ENCODE assay signal across 8 mouse cellular contexts in genomic region chr11:97406094-97406951, GRCm38 (mm10). TPM values are rescaled to one million over a fixed set of nuclear protein-coding genes. Genes with fewer than 3 reads are reported as not detected.
DNase-seq lines count a peak whose midpoint lies in the region; ATAC-seq and TF ChIP-seq lines count a peak whose summit lies in the region.

No protein-coding gene starts in this region.

- no peak for TF ChIP-seq CTCF in liver, postnatal 0 days (IDR thresholded peaks at IDR 0.05; ENCODE audit: low read depth)

- no peaks in the 10 kb centered on the region for H3K9me3 ChIP-seq in midbrain, embryonic 12.5 days
- H3K9me3 ChIP-seq in midbrain, embryonic 11.5 days (ENCODE audit: control insufficient read depth, low read length): no peaks in the 10 kb centered on the region
- H3K9me3 ChIP-seq in forebrain, embryonic 16.5 days (ENCODE audit: control insufficient read depth, low read length): no peaks in the 10 kb centered on the region
- H3K9me3 ChIP-seq in hindbrain, embryonic 16.5 days (ENCODE audit: control insufficient read depth, low read length): no peaks in the 10 kb centered on the region
- no peaks in the 10 kb centered on the region for H3K9me3 ChIP-seq in liver, postnatal 0 days (ENCODE audit: low read length)

- peaks cover 36% of the 10 kb centered on the region for H3K4me1 ChIP-seq in midbrain, embryonic 12.5 days
- H3K4me1 ChIP-seq in midbrain, embryonic 11.5 days (ENCODE audit: control insufficient read depth, insufficient read depth, low read length): peaks cover 14% of the 10 kb centered on the region
- peaks cover 27% of the 10 kb centered on the region for H3K4me1 ChIP-seq in forebrain, embryonic 16.5 days (replicated peaks; ENCODE audit: control insufficient read depth, insufficient read depth, low read length)
- peaks cover 32% of the 10 kb centered on the region for H3K4me1 ChIP-seq in hindbrain, embryonic 16.5 days (ENCODE audit: control insufficient read depth, insufficient read depth, low read depth, low read length)
- peaks cover 31% of the 10 kb centered on the region for H3K4me1 ChIP-seq in liver, postnatal 0 days (ENCODE audit: insufficient read depth)

- ATAC-seq in midbrain, embryonic 12.5 days (ENCODE audit: low FRiP score, low read depth): no peak
- ATAC-seq in midbrain, embryonic 11.5 days (ENCODE audit: low FRiP score): no peak
- ATAC-seq in forebrain, embryonic 16.5 days: no peak
- ATAC-seq in hindbrain, embryonic 16.5 days: no peak
- peak; percentile 74 for ATAC-seq in liver, postnatal 0 days

- TF ChIP-seq EP300 in liver, postnatal 0 days (IDR thresholded peaks at IDR 0.05; ENCODE audit: low read depth): no peak

- 67% methylated on average over 10 of the region's 10 CpGs for WGBS in midbrain, embryonic 12.5 days
- 65% methylated on average over 10 of the region's 10 CpGs for WGBS in midbrain, embryonic 11.5 days
- WGBS in forebrain, embryonic 16.5 days: 68% methylated on average over 10 of the region's 10 CpGs
- WGBS in hindbrain, embryonic 16.5 days: 58% methylated on average over 10 of the region's 10 CpGs
- 76% methylated on average over 10 of the region's 10 CpGs for WGBS in liver, postnatal 0 days (ENCODE audit: insufficient replicate concordance)

- H3K4me2 ChIP-seq in midbrain, embryonic 12.5 days (replicated peaks): peak overlapping the region; percentile 98
- no peak overlapping the region for H3K4me2 ChIP-seq in midbrain, embryonic 11.5 days
- H3K4me2 ChIP-seq in forebrain, embryonic 16.5 days (ENCODE audit: low read length): peak overlapping the region; percentile 89
- peak overlapping the region; percentile 93 for H3K4me2 ChIP-seq in hindbrain, embryonic 16.5 days (ENCODE audit: low read length)
- H3K4me2 ChIP-seq in liver, postnatal 0 days (ENCODE audit: low read depth, low read length): no peak overlapping the region

- no peaks in the 10 kb centered on the region for H3K36me3 ChIP-seq in midbrain, embryonic 12.5 days
- H3K36me3 ChIP-seq in midbrain, embryonic 11.5 days (ENCODE audit: control insufficient read depth, insufficient read depth, low read length): no peaks in the 10 kb centered on the region
- H3K36me3 ChIP-seq in forebrain, embryonic 16.5 days (ENCODE audit: control insufficient read depth, insufficient read depth): no peaks in the 10 kb centered on the region
- no peaks in the 10 kb centered on the region for H3K36me3 ChIP-seq in hindbrain, embryonic 16.5 days (ENCODE audit: control insufficient read depth, insufficient read depth, low read length)
- no peaks in the 10 kb centered on the region for H3K36me3 ChIP-seq in liver, postnatal 0 days (replicated peaks; ENCODE audit: insufficient read depth, low read length)

- no peak overlapping the region for H3K4me3 ChIP-seq in midbrain, embryonic 12.5 days
- no peak overlapping the region for H3K4me3 ChIP-seq in midbrain, embryonic 11.5 days (ENCODE audit: low read depth, low read length)
- H3K4me3 ChIP-seq in forebrain, embryonic 16.5 days (replicated peaks; ENCODE audit: low read length): peak overlapping the region; percentile 66; the same call in 1 of the 2 replicates
- H3K4me3 ChIP-seq in hindbrain, embryonic 16.5 days (ENCODE audit: low read length): peak overlapping the region; percentile 69
- H3K4me3 ChIP-seq in liver, postnatal 0 days (ENCODE audit: low read depth, low read length): no peak overlapping the region

- peak overlapping the region; percentile 28; the same call in 1 of the 2 replicates for H3K9ac ChIP-seq in midbrain, embryonic 12.5 days (replicated peaks)
- no peak overlapping the region for H3K9ac ChIP-seq in midbrain, embryonic 11.5 days (ENCODE audit: low read length)
- peak overlapping the region; percentile 11; the same call in 1 of the 2 replicates for H3K9ac ChIP-seq in forebrain, embryonic 16.5 days (replicated peaks; ENCODE audit: low read depth, low read length)
- peak overlapping the region; percentile 48 for H3K9ac ChIP-seq in hindbrain, embryonic 16.5 days (ENCODE audit: low read depth, low read length)
- H3K9ac ChIP-seq in liver, postnatal 0 days (replicated peaks): no peak overlapping the region

- no peak for DNase-seq in midbrain, embryonic 11.5 days (ENCODE audit: low spot score, missing footprints)
- DNase-seq in liver, postnatal 0 days: peak; percentile 62
- DNase-seq in B cell, adult 2 months: no peak
- DNase-seq in layer of hippocampus, adult 9-11 months: no peak
- DNase-seq in left cerebral cortex, adult 9 months (ENCODE audit: low spot score in 2 of 2): no peak

- H3K27me3 ChIP-seq in midbrain, embryonic 12.5 days: peaks cover 55% of the 10 kb centered on the region
- peaks cover 6% of the 10 kb centered on the region; the same call in 1 of the 2 replicates for H3K27me3 ChIP-seq in midbrain, embryonic 11.5 days (ENCODE audit: control insufficient read depth, insufficient read depth, low read length)
- H3K27me3 ChIP-seq in forebrain, embryonic 16.5 days (replicated peaks; ENCODE audit: control insufficient read depth, insufficient read depth, low read length): no peaks in the 10 kb centered on the region
- H3K27me3 ChIP-seq in hindbrain, embryonic 16.5 days (replicated peaks; ENCODE audit: control insufficient read depth, insufficient read depth, low read length): no peaks in the 10 kb centered on the region
- peaks cover 10% of the 10 kb centered on the region for H3K27me3 ChIP-seq in liver, postnatal 0 days (ENCODE audit: insufficient read depth, low read length)

- H3K27ac ChIP-seq in midbrain, embryonic 12.5 days (replicated peaks): no peak overlapping the region
- H3K27ac ChIP-seq in midbrain, embryonic 11.5 days (ENCODE audit: low read depth, low read length): no peak overlapping the region
- no peak overlapping the region for H3K27ac ChIP-seq in forebrain, embryonic 16.5 days (ENCODE audit: low read length)
- peak overlapping the region; percentile 35; the same call in 1 of the 2 replicates for H3K27ac ChIP-seq in hindbrain, embryonic 16.5 days (ENCODE audit: low read depth, low read length)
- no peak overlapping the region for H3K27ac ChIP-seq in liver, postnatal 0 days (ENCODE audit: low read depth)

RNA-seq across cellular contexts. Expression of gene Arhgap23, which starts 9.0 kb away (rescaled TPM):
- polyA plus RNA-seq in midbrain, embryonic 12.5 days (2016; fragmentation: Nextera tagmentation; extraction: Ambion mirVana): 6.3 and 7.9 TPM in 2 replicates
- polyA plus RNA-seq in midbrain, embryonic 11.5 days (2014; fragmentation: Nextera tagmentation; extraction: Ambion mirVana): 2.5 and 2.8 TPM in 2 replicates
- 6.9 and 7.5 TPM in 2 replicates for polyA plus RNA-seq in forebrain, embryonic 16.5 days (2015; fragmentation: Nextera tagmentation; extraction: Ambion mirVana)
- polyA plus RNA-seq in hindbrain, embryonic 16.5 days (2015; fragmentation: Nextera tagmentation; extraction: Ambion mirVana): 8.5 and 9.4 TPM in 2 replicates
- 5.6 and 5.7 TPM in 2 replicates for polyA plus RNA-seq in liver, postnatal 0 days (2015; fragmentation: Nextera tagmentation; extraction: Ambion mirVana)

RNA-seq across cellular contexts. Expression of gene Socs7, which starts 44.0 kb away (rescaled TPM):
- 9.3 and 9.4 TPM in 2 replicates for polyA plus RNA-seq in midbrain, embryonic 12.5 days (2016; fragmentation: Nextera tagmentation; extraction: Ambion mirVana)
- 3.4 and 3.7 TPM in 2 replicates for polyA plus RNA-seq in midbrain, embryonic 11.5 days (2014; fragmentation: Nextera tagmentation; extraction: Ambion mirVana)
- polyA plus RNA-seq in forebrain, embryonic 16.5 days (2015; fragmentation: Nextera tagmentation; extraction: Ambion mirVana): 10.7 and 11.5 TPM in 2 replicates
- polyA plus RNA-seq in hindbrain, embryonic 16.5 days (2015; fragmentation: Nextera tagmentation; extraction: Ambion mirVana): 7.3 and 8.1 TPM in 2 replicates
- polyA plus RNA-seq in liver, postnatal 0 days (2015; fragmentation: Nextera tagmentation; extraction: Ambion mirVana): 0.89 and 0.92 TPM in 2 replicates

RNA-seq across cellular contexts. Expression of gene Gpr179, which starts 54.4 kb away (rescaled TPM):
- 0.13 and 0.18 TPM in 2 replicates for polyA plus RNA-seq in midbrain, embryonic 12.5 days (2016; fragmentation: Nextera tagmentation; extraction: Ambion mirVana)
- 0.03 TPM in 1 of 2 replicates, not detected in the other for polyA plus RNA-seq in midbrain, embryonic 11.5 days (2014; fragmentation: Nextera tagmentation; extraction: Ambion mirVana)
- 0.16 and 0.19 TPM in 2 replicates for polyA plus RNA-seq in forebrain, embryonic 16.5 days (2015; fragmentation: Nextera tagmentation; extraction: Ambion mirVana)
- polyA plus RNA-seq in hindbrain, embryonic 16.5 days (2015; fragmentation: Nextera tagmentation; extraction: Ambion mirVana): 0.43 and 0.51 TPM in 2 replicates
- 0.04 TPM in 1 of 2 replicates, not detected in the other for polyA plus RNA-seq in liver, postnatal 0 days (2015; fragmentation: Nextera tagmentation; extraction: Ambion mirVana)

Comparison
In these comparisons a context has a peak if more than half of its experiments do, and no peak if none do; other contexts are left out.
1. H3K4me2 ChIP-seq: peak in midbrain, embryonic 12.5 days (single experiment), forebrain, embryonic 16.5 days (single experiment) and hindbrain, embryonic 16.5 days (single experiment); none in midbrain, embryonic 11.5 days (single experiment) and liver, postnatal 0 days (single experiment).
2. H3K9ac ChIP-seq: peak in midbrain, embryonic 12.5 days (single experiment), forebrain, embryonic 16.5 days (single experiment) and hindbrain, embryonic 16.5 days (single experiment); none in midbrain, embryonic 11.5 days (single experiment) and liver, postnatal 0 days (single experiment).
3. H3K4me3 ChIP-seq: peak in forebrain, embryonic 16.5 days (single experiment) and hindbrain, embryonic 16.5 days (single experiment); none in midbrain, embryonic 12.5 days (single experiment), midbrain, embryonic 11.5 days (single experiment) and liver, postnatal 0 days (single experiment).